Mouse (Mus musculus): ENCODE results near the gene Raver2.

Raver2 gene

GRCm38 (mm10) chr4:101107122-101107521, 38.3 kb downstream of the Raver2 start:
- DNase-seq (ENCODE audit: low read depth, low spot score), result no peak

GRCm38 (mm10) chr4:101121002-101121401, 52.2 kb downstream of the Raver2 start:
- DNase-seq (ENCODE audit: low read depth, low spot score), result no peak

- no peak for DNase-seq (ENCODE audit: low read depth, low spot score)
Measured at GRCm38 (mm10) chr4:101135013-101135412, 66.2 kb downstream of the Raver2 start.

GRCm38 (mm10) chr4:101135909-101136308, 67.1 kb downstream of the Raver2 start:
- DNase-seq (ENCODE audit: low read depth, low spot score), result no peak

- DNase-seq (ENCODE audit: low read depth, low spot score), result no peak
Measured at GRCm38 (mm10) chr4:101137975-101138374, 69.2 kb downstream of the Raver2 start.

- no peak for DNase-seq (ENCODE audit: low read depth, low spot score)
Measured at GRCm38 (mm10) chr4:101141768-101142167, 73.0 kb downstream of the Raver2 start.

GRCm38 (mm10) chr4:101143901-101144300, 75.1 kb downstream of the Raver2 start:
- DNase-seq (ENCODE audit: low read depth, low spot score), result peak; percentile 16

GRCm38 (mm10) chr4:101144361-101144760, 75.6 kb downstream of the Raver2 start:
- no peak for DNase-seq (ENCODE audit: low read depth, low spot score)

GRCm38 (mm10) chr4:101144790-101145189, 76.0 kb downstream of the Raver2 start:
- DNase-seq (ENCODE audit: low read depth, low spot score), result no peak

- DNase-seq (ENCODE audit: low read depth, low spot score), result peak; percentile 74
Measured at GRCm38 (mm10) chr4:101146047-101146745, 77.4 kb downstream of the Raver2 start.

GRCm38 (mm10) chr4:101146891-101147655, 78.3 kb downstream of the Raver2 start:
- peak; percentile 51 for DNase-seq (ENCODE audit: low read depth, low spot score)

- DNase-seq (ENCODE audit: low read depth, low spot score), result no peak
Measured at GRCm38 (mm10) chr4:101155541-101155940, 86.8 kb downstream of the Raver2 start.

- DNase-seq (ENCODE audit: low read depth, low spot score), result no peak
Measured at GRCm38 (mm10) chr4:101157476-101157875, 88.7 kb downstream of the Raver2 start.

GRCm38 (mm10) chr4:101158282-101158681, 89.5 kb downstream of the Raver2 start:
- no peak for DNase-seq (ENCODE audit: low read depth, low spot score)

GRCm38 (mm10) chr4:101159191-101159764, 90.5 kb downstream of the Raver2 start:
- DNase-seq (ENCODE audit: low read depth, low spot score), result no peak

- DNase-seq (ENCODE audit: low read depth, low spot score), result no peak
Measured at GRCm38 (mm10) chr4:101160821-101161220, 92.0 kb downstream of the Raver2 start.

GRCm38 (mm10) chr4:101164189-101164588, 95.4 kb downstream of the Raver2 start:
- DNase-seq (ENCODE audit: low read depth, low spot score), result no peak

- no peak for DNase-seq (ENCODE audit: low read depth, low spot score)
Measured at GRCm38 (mm10) chr4:101164673-101165072, 95.9 kb downstream of the Raver2 start.

GRCm38 (mm10) chr4:101165776-101166175, 97.0 kb downstream of the Raver2 start:
- DNase-seq (ENCODE audit: low read depth, low spot score), result no peak

- no peak for DNase-seq (ENCODE audit: low read depth, low spot score)
Measured at GRCm38 (mm10) chr4:101167777-101168176, 99.0 kb downstream of the Raver2 start.

- peak; percentile 60 for DNase-seq (ENCODE audit: low read depth, low spot score)
Measured at GRCm38 (mm10) chr4:101168189-101168778, 99.5 kb downstream of the Raver2 start.

GRCm38 (mm10) chr4:101172738-101173137, 104.0 kb downstream of the Raver2 start:
- no peak for DNase-seq (ENCODE audit: low read depth, low spot score)

Measured in ES-CJ7 (cell line).